Mouse (Mus musculus): ENCODE results near the gene Kcnip4.

- TF ChIP-seq POLR2A (IDR thresholded peaks at IDR 0.05; ENCODE audit: control insufficient read depth in 1 of 2, insufficient read depth in 1 of 2, low read depth in 1 of 2, low read length in 2 of 2, poor library complexity in 1 of 2) (no peak), ZNF384 (IDR thresholded peaks at IDR 0.05; ENCODE audit: low read depth, low read length) (no peak), EP300 (IDR thresholded peaks at IDR 0.05; ENCODE audit: low read depth in 1 of 2, low read length in 2 of 2) (no peak), NELFE (IDR thresholded peaks at IDR 0.05; ENCODE audit: low read depth, low read length) (no peak), MEF2A (IDR thresholded peaks at IDR 0.05; ENCODE audit: extremely low read depth, insufficient replicate concordance, low read depth, low read length, poor library complexity, severe bottlenecking) (no peak), E2F4 (IDR thresholded peaks at IDR 0.05; ENCODE audit: borderline replicate concordance, low read depth, low read length) (no peak), CTCF (IDR thresholded peaks at IDR 0.05 in 2 of 3, conservative IDR thresholded peaks at IDR 0.05 in 1 of 3; ENCODE audit: control insufficient read depth in 1 of 3, insufficient read depth in 1 of 3, low read depth in 2 of 3, low read length in 3 of 3, poor library complexity in 1 of 3, severe bottlenecking in 1 of 3) (no peak)
Observed at GRCm38 (mm10) chr5:48997359-48997758, 527.3 kb downstream of the Kcnip4 start.

Measured in MEL (cell line).